Mouse (Mus musculus): Measurements from ENCODE around the gene Slc13a3. TPM values are rescaled to one million over a fixed set of nuclear protein-coding genes. Genes with fewer than 3 reads are reported as not detected.

Slc13a3 gene
- total RNA-seq, 2 experiments from 2014 or later, result 0.38 to 0.52 TPM

DNA sequence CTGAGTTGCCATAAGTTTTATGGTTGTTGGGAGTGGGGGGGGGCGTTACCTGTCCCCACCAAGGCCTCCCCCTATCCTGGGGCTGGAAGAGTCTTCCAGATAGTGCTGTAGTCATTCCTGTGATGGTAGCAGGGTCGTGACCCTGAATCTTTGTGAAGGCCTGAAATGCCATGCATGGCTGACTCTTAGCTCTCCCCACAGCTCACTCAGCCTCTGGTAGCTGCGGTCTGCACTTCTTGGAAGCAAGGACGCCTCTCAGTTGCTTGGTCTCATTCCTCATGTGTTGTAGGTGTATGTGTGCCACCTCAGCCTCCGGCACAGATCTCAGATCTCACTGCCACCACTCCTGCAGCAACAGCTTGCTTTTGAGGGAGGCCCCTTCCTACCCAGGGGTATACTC is 2.8 kb upstream of the Slc13a3 start:
- DNase-seq, result no peak

DNA sequence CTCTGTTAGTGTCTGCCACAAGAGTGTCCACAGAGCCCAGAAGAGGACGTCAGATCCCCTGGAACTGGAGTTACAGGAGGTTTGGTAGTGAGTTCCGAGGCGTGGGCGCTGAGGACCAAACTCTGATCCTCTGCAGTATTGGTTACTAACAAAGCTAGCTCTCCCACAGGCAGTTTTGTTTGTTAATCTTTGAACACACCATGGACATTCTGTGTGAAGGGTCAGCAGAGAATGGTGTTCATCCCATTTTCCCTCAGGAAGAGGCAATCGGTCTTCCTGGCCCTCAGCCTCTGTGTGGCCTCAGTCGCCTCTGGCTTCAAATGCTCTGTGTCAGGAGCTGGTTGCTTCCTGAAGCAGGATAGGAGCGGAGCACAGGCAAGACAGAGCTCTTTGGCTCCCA is 2.4 kb upstream of the Slc13a3 start:
- no peak for DNase-seq

DNA sequence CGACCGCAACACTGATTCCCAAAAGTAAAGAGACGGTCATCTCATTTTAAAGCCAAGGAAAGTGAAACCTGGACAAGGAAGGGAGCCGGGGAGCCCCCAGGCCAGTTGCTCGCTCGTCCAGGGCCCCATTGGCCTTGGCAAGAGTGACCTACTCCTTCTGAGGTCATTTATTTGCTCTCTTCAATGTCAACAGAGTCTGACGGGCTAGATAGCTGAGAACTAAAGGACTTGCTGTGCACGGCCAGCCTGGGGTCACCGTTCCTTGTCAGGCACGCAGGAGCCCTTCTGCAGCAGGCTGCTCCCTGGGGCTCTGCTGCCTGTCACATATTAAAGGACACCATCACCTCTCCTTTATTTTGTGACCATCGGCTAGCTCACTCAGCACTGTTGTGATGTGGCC is 1.1 kb downstream of the Slc13a3 start:
- DNase-seq, result no peak

DNA sequence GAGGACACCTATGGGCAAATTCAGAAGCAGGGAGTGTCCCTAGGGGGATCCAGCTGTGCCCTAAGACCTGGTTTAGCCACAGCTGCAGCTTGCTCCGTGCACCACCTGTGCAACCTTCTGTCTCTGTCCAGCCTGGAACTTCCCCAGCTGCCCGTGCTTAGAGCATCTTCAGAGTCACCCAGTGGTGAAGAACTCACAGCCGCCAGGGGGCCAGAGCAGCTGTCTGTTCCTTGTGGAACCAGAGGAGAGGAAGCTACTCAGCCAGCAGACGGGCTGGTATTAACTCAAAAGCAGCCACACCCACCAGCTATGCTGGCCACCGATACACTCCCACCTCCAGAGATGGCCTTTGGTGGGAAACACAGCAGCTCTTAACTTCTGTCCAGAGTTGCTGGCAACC is 2.9 kb downstream of the Slc13a3 start:
- DNase-seq, result peak; percentile 20

DNA sequence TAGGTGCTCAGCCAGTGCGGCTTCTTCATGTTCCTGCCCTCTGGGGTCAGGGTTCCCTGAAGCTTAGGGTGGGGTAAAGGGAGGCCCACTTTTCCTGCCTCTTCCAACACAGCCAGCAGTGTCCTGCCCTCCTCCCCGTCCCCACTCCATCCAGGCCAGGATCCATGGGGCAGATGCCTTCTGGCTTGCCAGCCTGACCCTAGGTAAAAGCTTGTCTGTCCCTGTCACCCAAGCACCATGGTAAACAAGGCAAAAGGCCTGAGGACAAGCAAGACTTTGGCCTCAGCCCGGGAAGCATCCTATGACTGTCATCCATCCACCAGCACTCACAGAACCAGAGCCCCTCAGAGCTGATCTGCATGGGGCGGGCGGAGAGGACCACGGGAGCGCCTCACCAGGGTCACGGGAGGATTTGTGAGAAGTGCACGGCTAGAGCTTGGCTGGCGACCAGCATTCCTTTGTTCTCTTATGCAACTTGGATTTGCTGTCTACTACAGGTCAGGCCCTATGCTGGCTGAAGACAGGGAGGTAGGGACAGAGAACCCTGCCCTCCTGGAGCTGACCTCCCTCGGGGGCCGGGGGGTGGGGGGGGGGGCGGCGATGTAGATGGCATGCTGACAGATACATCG is 5.1 kb downstream of the Slc13a3 start:
- DNase-seq, result no peak

DNA sequence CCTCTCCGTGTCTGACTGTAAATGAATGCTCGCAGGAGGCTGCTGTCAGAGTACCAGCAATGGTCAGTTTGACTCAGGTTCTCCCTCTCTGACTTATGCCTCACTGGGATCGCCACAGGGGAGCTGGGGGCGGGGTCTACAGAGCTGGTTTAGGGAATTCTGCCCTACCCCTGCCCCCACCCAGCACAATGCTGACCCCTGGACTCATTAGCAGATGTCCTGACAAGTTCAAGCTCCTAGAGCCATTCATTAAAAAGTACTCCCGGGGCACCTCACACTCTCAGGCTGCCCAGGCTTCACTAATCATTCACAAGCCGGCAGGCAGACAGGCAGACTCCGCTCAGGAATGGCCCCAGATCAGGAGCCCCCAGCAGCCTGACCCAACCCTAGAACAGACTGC is 13.4 kb downstream of the Slc13a3 start:
- DNase-seq, result no peak

DNA sequence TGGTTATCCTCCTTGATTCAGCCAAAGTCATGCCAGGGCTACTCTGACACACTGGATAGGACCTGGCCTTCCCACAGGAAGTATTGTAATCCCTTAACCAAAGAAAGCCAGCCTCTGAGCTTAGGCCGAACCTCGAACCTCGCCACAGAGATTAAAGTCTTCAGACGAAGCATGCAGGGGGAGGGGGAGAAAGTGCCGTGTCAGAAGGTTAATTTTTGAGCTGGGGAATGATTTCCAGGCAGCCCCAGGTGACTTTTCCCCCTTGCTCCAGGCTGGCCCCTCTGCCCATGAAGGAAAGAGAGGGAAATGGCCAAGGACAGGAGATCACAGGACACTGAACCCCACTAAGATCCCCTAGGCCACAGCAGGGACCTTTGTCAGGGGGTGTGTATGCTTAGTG is 14.8 kb downstream of the Slc13a3 start:
- DNase-seq, result no peak

DNA sequence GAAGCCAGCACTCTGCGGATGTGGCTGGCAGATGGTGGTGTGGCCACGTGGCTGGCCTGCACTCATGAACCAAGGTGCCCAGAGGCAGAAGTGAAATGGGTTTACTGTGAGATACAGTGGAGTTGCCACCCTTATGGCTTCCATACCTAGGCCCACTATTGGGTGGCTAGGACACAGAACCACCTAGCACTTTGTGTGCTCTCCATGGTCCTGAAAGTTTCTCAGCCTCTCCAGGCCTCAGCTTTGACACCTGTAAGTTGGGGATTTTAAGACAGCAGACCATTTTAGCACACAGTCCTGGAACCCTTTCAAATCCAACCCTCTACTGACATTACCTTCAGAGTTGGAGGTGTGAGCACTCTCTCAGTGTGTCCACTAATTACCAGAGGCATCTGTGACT is 16.3 kb downstream of the Slc13a3 start:
- DNase-seq, result no peak

DNA sequence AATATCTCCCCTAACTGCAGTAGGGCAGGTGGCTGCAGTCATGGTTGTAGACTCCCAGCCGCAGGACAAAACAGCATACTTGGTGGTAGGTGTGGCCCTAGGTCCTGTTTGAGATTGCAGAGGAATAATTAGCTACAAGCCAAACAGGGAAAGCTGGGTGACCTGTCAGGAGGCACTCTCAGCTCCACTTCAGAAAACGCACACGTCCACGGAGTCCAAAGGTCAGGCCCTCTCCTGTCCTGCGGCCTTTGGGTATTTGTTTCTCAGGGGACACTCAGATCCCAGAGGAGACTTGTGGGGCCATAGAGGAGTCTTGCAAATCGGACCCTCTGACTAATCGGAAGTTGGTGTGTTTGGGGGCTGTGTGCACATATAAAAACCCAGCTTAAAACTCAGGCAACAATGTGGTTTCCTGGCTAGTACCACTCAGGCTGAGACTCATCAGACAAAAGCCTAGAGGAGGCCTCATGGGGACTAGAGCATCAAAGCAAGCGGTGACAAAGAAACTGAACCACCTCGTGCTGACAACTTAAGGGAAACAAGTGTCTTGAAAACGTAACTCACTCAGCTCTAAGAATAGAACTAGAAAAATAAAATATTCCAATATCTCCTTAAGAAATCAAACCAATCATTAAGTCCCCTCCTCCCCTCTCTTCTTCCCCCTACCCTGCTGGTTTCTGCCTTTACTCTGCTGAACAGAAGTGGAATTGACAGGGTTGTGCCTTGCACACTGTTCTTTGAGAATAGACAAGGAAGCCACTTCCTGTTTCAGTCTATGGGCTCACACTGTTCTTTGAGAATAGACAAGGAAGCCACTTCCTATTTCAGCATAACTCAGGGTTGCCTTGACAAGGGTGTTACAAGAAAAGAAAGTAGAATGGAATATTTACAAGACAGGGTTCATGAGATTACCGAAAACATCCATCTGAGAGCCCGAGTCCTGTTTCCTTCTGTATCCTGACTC is 20.0 kb downstream of the Slc13a3 start:
- DNase-seq, result no peak

DNA sequence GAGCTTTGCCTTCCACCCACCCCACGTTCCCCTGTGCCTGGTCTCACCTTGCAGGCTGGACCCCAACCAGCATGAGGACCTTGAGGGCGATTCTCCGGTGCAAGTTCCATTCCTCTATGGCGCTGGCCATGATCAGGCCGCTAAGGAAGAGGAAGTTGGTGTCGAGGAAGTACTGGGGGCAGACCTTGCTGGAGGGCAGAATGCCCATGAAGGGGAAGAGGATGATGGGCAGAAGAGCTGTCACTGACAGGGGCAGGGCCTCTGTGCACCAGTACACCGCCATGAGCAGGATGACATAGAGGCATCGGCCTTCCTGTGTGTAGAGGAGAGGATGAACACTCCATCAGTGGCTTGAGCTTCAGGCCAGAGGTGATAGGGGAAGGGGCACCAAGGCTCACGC is 24.6 kb downstream of the Slc13a3 start:
- DNase-seq, result no peak

DNA sequence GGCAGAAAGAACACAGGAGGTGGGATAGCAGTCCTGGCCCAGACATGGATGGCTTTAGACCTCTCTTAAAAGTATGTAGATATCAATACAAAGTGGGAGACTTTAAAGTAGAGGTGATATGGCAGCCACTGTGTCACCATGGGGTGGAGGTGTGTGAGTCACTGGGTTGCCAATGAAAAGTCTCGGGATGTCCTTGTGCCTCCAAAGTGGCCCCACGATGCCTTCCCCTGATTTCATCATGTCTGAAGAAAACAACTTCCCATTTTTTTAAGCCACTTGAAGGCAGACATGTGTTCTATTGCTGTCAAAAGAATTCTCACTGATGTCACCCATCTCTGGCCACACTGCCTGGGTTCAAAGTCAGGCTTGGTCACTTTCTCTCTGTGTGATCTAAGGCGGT is 28.2 kb downstream of the Slc13a3 start:
- DNase-seq, result no peak

DNA sequence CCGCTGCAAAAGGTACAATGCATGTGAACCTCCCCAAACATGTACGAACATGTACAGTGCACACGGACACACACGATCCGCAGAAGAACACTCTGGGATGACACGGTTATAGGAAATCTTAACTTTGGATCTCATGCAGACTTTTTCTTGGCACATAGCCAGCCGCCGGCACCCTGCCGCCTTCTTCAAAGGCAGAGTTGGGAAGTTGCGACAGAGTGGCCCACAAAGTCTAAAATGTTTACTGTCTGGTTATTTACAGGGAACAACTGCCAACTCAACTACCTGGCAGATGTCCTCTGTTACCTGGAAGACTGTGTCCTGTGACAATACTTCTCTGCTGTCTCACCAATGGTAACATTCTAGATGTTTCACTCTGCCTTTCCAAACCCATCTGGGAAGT is 30.0 kb downstream of the Slc13a3 start:
- peak; percentile 14 for DNase-seq

DNA sequence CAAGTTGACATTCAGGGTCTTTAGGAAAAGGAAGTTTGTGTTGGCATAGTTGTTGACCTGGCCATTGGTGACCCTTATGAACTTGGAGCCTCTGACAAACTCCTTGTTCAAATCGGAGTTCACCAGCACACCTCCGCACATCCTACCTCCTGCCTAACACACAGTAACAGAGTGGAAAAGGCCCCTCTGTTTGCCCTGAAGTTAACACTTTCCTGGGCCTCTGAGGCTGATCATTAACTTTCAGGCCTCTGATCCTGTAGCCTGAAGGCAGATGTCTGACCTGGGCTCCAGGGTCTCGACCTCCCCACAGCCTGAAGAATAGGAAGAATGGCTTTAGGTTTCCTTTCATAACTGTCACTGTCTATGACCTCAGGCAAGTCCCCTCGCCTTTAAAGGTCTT is 31.4 kb downstream of the Slc13a3 start:
- DNase-seq, result no peak

DNA sequence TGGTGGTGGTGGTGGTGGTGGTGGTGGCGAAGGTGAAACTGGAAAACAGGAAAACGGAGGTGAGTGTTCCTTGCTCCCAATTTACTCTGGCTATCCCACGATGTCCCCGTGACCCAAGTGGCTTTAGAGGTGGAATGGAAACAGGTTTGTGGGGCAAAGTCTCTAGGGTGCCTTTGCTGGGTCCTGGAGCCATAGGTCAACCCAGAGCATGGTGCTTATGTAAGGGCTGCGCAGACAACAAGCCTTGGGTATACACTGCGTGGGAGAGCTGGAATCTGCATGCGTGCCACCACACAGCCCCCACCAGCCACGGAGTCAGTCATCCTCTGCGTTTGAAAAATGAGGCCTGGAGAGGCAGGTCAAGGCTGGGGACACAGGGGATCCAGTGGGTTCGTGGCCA is 33.4 kb downstream of the Slc13a3 start:
- DNase-seq, result no peak

DNA sequence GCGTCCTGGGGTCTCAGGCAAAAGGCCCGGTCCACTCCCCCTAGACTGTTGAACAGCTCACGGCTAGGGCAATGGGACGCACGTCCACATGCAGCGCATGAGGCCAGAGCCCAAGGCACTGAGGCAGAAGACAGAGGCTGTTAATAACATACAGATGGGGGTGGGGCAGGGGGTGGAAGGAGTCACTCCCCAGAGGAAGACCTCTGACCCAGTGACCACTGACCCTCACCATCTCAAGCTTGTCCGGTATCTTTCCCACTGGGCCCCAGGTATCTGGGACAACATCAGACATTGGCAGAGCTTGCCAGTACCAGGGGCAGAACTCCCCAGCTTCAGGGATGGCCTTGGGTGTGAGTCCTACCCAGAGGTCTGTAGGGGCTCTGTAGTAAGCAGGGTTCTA is 34.1 kb downstream of the Slc13a3 start:
- DNase-seq, result no peak

DNA sequence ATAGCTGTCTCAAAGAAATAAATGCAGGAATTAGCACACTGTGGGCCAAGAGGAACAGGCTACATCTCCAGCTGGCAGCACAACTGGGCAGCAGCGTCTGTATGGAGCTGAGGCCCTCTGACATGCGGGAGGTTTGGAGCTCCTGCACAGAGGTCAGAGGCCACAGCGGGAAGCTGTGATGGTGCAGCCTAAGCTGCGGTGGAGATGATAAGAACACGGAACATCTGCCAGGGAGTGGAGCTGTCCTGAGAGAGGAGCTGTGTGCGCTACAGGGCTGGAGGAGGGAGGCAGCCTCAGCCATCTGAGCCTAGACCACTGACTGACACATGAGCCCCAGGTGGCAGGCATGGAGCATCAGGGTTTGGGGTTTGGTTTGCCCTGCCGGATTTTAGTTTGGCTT is 44.3 kb downstream of the Slc13a3 start:
- no peak for DNase-seq

DNA sequence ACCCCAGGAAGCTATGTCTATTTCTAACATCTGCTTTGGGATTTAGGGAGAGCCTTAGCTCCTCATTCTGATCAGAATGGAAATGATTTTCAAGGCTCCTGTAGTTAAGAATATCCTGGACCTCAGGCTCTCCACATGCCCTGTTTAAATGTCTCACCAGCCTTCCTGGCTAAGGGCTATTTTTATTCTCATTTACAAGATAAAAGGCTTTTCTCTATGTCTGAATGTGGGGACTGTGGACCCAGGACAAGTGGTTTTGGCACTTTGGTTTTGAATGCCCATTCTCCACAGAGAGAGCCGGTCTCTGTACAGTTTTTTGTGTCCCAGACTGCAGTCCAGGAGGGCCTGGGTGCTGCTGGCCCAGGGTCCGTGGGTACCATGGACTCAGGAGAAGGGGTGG is 52.8 kb downstream of the Slc13a3 start:
- no peak for DNase-seq

DNA sequence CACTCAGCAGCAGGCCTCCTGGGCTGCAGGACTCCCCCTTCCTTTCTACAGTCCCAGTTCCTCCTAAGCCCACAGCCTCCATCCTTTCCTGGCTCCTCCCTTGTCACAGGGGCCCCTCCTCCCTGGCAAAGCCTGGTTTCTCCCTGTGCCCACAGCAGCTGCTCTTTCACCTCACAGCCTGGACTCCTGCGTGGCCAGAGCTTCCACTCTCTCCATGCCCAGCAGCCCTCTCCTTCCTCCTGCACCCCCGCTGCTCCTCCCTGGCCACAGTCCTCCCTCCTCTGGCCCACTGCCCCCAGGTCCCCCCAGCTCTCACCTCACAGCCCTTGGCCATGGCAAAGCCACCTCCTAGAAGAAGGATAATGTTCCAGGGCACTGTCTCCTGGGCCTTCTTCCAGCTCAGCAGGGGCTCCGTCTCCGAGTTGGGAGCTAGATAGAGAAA is 53.3 kb downstream of the Slc13a3 start:
- DNase-seq, result no peak

DNA sequence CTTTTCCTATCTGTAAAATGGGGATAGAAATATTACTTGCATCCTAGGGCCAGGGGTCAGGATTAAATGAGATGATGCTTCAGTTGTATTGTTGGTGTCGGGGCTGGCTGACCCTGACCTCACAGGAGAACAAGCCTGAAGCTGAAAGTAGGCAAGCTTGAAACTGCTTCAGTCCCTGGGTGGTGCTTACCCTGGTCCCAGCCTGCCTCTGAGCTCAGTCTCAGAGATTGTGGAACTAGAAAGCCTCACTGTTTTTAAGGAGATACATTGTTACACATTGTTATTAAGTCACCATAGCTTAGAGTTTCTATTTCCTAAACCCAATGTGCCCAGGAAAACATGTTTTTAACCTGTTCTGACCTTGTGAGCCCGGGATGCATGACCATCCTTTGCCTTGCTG is 54.5 kb downstream of the Slc13a3 start:
- DNase-seq, result no peak

DNA sequence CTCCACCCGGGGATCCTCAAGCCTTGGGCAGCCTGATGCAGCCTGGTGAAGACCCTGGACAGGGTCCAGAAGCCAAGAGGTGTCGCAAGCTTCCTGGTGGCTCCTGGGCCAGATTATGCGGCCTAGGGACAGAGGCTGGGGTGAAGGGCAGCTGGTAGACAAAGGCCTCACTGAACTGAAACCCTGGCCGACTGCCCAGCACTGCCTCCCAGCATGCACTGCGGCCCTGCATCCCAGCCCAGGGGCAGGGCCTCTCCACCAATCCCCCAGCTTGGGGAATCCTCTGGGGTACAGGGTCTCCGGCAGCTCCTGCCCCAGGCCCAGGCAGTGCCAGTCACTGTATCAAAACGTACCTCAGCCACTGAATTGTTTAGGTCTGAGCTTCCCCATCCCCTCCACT is 55.7 kb downstream of the Slc13a3 start:
- peak; percentile 42 for DNase-seq

DNA sequence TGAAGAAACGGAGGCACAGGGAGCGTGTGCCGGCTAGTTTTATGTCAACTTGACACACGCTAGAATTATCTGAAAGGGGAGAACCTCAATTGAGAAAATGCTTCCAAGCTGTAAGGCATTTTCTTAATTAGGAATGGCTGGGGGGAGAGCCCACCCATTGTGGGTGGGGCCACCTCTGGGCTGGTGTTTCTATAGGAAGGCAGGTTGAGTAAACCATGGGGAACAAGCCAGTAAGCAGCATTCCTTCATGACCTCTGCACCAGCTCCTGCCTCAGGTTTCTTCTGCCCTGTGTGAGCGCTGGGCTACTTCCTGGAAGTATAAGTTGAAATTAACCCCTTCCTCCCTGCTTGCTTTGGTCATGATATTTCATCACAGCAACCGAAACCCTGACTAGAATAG is 57.2 kb downstream of the Slc13a3 start:
- DNase-seq, result no peak

DNA sequence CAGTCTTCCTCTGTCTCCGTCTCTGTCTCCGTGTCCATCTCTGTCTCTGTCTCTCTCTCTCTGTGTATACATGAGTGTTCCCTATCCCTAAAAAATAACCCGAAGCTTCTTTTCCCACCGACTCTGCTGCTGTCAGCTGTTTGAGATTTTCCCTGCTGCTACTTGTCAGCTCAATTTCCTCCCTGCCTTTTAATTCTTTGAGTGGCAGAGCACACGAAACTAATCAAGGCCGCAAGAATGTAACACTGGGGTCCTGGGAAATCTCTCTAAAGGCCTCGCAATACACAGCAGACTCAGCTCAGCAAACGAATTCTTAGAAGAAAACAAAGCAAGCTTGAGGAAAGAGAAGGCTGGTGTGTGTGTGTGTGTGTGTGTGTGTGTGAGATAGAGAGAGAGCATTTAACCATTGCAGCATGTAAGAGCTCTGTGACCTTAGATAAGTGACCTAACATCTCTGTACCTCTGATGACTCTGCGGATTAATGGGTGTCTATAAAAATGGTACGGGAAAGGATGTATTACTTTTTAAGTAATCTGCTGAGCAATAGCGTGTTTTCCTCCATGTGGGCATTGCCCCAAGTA is 57.8 kb downstream of the Slc13a3 start:
- no peak for DNase-seq

DNA sequence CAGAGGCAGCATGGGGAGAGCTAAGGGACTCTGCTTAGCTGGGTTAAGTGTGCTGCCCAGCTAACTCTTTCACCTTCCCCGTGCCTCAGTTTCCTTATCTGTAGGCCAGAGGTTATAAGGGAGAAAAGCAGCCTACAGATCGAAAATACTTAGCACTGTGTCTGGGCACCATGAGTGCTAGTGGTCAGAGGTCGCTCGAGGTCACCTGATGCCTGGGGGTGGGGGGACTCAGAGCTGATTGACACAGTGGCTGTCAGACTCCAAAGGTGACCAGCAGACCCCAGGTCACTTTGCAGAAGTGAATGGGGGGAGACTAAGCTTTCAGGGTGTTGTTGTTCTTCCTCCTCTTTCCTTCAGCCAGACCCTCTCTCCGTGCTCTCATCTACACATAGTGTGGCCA is 58.7 kb downstream of the Slc13a3 start:
- no peak for DNase-seq

DNA sequence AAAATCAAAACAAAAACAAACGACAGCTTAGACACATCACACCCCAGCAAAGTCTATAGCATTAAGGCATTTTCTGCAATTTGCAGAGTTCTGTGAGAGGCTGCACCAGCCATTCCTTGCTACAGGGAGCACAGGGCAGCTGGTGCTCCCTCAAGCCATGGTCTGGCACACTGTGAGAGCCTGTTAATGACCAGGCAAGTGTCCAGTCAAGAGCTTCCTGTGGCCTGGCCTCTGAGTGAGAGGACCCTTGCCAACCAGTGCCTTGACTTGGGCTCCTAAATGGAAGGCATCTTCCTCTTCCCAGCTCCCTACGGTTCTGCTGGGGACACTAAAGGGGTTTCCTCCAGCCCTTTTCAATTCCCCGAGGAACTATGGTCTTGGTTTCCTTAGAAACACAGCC is 59.1 kb downstream of the Slc13a3 start:
- DNase-seq, result no peak
